Mouse (Mus musculus): ENCODE results near the gene Dapk1.

GRCm38 (mm10) chr13:60729055-60729402 is 127.3 kb downstream of the Dapk1 start:
- no peak for TF ChIP-seq CTCF (IDR thresholded peaks at IDR 0.05; ENCODE audit: low read depth)
- no peak for TF ChIP-seq EP300 (IDR thresholded peaks at IDR 0.05; ENCODE audit: low read depth)
